Mouse (Mus musculus) kidney, postnatal 36 days (tissue): ENCODE measurements around the gene Galnt4.

Experiments used
- DNase-seq, 2 experiments: peaks; one replicate each; pipeline ENCODE4 v3.0.0; 2021 to 2022; ENCODE audit warnings: mixed read lengths in 2 of 2

The Galnt4 gene

GRCm38 (mm10) chr10:99161987-99162582, 54.1 kb downstream of the Galnt4 start:
- DNase-seq: peak; percentile 45 to 53
